Mouse (Mus musculus): ENCODE results near the gene Pidd1. TPM values are rescaled to one million over a fixed set of nuclear protein-coding genes. Genes with fewer than 3 reads are reported as not detected.
"Not testable (repeated sequence)": the region's sequence is repeated elsewhere in the genome, so short reads cannot be mapped to it uniquely, and the experiment has no call there.

Gene Pidd1
- polyA plus RNA-seq, 1 experiment from 2014 or later: 9.1 TPM

- WGBS: under 1% methylated on average over 44 of the region's 45 CpGs
- peak; percentile 78 for ATAC-seq (replicated peaks; ENCODE audit: insufficient number of reproducible peaks, low FRiP score, low TSS enrichment, low read depth)
- Histone ChIP-seq H3K36me3 (replicated peaks; ENCODE audit: control insufficient read depth, insufficient read depth, low read depth, low read length) (0 out of 2 replicates have a peak, but pooled peaks cover 3% of the 10 kb centered on the region), H3K27ac (replicated peaks; ENCODE audit: low read depth, low read length) (peak within 1 kb of the TSS; percentile 9; the same call in 1 of the 2 replicates), H3K9me3 (replicated peaks; ENCODE audit: control insufficient read depth, low read length) (no peaks in the 10 kb centered on the region), H3K4me1 (ENCODE audit: control insufficient read depth, insufficient read depth, low read length) (peaks cover 4% of the 10 kb centered on the region; the same call in 1 of the 2 replicates), H3K27me3 (ENCODE audit: control insufficient read depth, insufficient read depth, low read length) (no peaks in the 10 kb centered on the region), H3K9ac (replicated peaks; ENCODE audit: low read length) (peak within 1 kb of the TSS; percentile 47), H3K4me2 (ENCODE audit: low read depth, low read length) (peak within 1 kb of the TSS; percentile 92), H3K4me3 (ENCODE audit: low read depth, low read length) (peak within 1 kb of the TSS; percentile 43)
- DNase-seq (ENCODE audit: low spot score): peak; percentile 92
These were observed 11.2 kb upstream of the Pidd1 start, which contains the start of gene Pnpla2 for GRCm38 (mm10) chr7:141454967-141455551. Pnpla2 (plus strand) TSS chr7:141455198.

- DNase-seq (ENCODE audit: low spot score) (no peak), ATAC-seq (replicated peaks; ENCODE audit: insufficient number of reproducible peaks, low FRiP score, low TSS enrichment, low read depth) (no peak)
- Histone ChIP-seq H3K4me2 (ENCODE audit: low read depth, low read length) (no peak overlapping the region), H3K4me1 (ENCODE audit: control insufficient read depth, insufficient read depth, low read length) (peaks cover 4% of the 10 kb centered on the region; the same call in 1 of the 2 replicates), H3K9ac (replicated peaks; ENCODE audit: low read length) (no peak overlapping the region), H3K27ac (replicated peaks; ENCODE audit: low read depth, low read length) (no peak overlapping the region), H3K27me3 (ENCODE audit: control insufficient read depth, insufficient read depth, low read length) (no peaks in the 10 kb centered on the region), H3K9me3 (replicated peaks; ENCODE audit: control insufficient read depth, low read length) (no peaks in the 10 kb centered on the region), H3K4me3 (ENCODE audit: low read depth, low read length) (no peak overlapping the region), H3K36me3 (replicated peaks; ENCODE audit: control insufficient read depth, insufficient read depth, low read depth, low read length) (0 out of 2 replicates have a peak, but pooled peaks cover 3% of the 10 kb centered on the region)
- 82% methylated on average over 2 of the region's 2 CpGs for WGBS
These were observed 9.8 kb upstream of the Pidd1 start for GRCm38 (mm10) chr7:141453636-141454035.

DNA sequence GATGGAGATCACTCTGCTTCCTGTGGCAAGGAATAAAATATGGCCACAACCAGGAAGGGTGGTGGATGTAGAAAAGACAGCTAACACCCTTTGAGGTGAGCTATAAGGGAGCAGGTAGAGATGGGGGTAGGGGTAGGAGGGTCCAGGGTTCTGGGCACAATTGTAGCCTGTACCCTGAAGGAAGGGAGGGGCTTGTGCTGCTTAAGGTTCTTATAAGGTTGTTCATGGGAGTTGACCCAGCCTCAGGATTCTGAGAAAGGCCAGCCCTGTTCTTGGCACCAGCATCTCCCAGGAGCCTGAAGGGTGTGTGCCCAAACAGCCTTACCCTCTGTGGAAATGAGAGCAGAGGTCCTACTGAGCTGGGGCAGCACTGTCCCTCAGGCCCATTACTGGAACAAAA lies 8.1 kb upstream of the Pidd1 start:
- peaks cover 4% of the 10 kb centered on the region; the same call in 1 of the 2 replicates for H3K4me1 ChIP-seq (ENCODE audit: control insufficient read depth, insufficient read depth, low read length)
- H3K9me3 ChIP-seq (replicated peaks; ENCODE audit: control insufficient read depth, low read length): no peaks in the 10 kb centered on the region
- no peaks in the 10 kb centered on the region for H3K27me3 ChIP-seq (ENCODE audit: control insufficient read depth, insufficient read depth, low read length)
- 0 out of 2 replicates have a peak, but pooled peaks cover 3% of the 10 kb centered on the region for H3K36me3 ChIP-seq (replicated peaks; ENCODE audit: control insufficient read depth, insufficient read depth, low read depth, low read length)
- no peak overlapping the region for H3K4me2 ChIP-seq (ENCODE audit: low read depth, low read length)
- no peak overlapping the region for H3K9ac ChIP-seq (replicated peaks; ENCODE audit: low read length)
- ATAC-seq (replicated peaks; ENCODE audit: insufficient number of reproducible peaks, low FRiP score, low TSS enrichment, low read depth) (no peak), DNase-seq (ENCODE audit: low spot score) (no peak)
- H3K4me3 ChIP-seq (ENCODE audit: low read depth, low read length): no peak overlapping the region
- H3K27ac ChIP-seq (replicated peaks; ENCODE audit: low read depth, low read length): no peak overlapping the region

- peak within 1 kb of the TSS; percentile 89 for H3K9ac ChIP-seq (replicated peaks; ENCODE audit: low read length)
These were observed 3.5 kb upstream of the Pidd1 start, which contains the start of gene Rplp2 for GRCm38 (mm10) chr7:141447110-141447991. Rplp2 (plus strand) TSS chr7:141447370.

DNA sequence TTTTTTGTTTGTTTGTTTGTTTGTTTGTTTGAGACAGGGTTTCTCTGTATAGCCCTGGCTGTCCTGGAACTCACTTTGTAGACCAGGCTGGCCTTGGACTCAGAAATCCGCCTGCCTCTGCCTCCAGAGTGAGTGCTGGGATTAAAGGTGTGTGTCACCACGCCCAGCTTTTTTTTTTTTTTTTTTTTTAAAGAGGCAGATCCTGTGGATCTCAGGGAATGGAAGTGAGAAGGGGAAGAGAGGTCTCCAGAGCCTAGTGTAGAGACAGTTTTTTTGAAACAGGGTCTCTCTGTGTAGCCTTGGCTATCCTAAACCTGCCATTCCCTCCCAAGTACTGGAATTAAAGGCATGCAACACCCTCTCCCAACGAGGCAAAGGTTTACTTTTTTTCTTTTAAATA lies 2.5 kb upstream of the Pidd1 start:
- H3K27me3 ChIP-seq (ENCODE audit: control insufficient read depth, insufficient read depth, low read length); H3K9ac ChIP-seq (replicated peaks; ENCODE audit: low read length); H3K4me2 ChIP-seq (ENCODE audit: low read depth, low read length); H3K36me3 ChIP-seq (replicated peaks; ENCODE audit: control insufficient read depth, insufficient read depth, low read depth, low read length); H3K27ac ChIP-seq (replicated peaks; ENCODE audit: low read depth, low read length); H3K4me1 ChIP-seq (ENCODE audit: control insufficient read depth, insufficient read depth, low read length); DNase-seq (ENCODE audit: low spot score); ATAC-seq (replicated peaks; ENCODE audit: insufficient number of reproducible peaks, low FRiP score, low TSS enrichment, low read depth); H3K9me3 ChIP-seq (replicated peaks; ENCODE audit: control insufficient read depth, low read length); H3K4me3 ChIP-seq (ENCODE audit: low read depth, low read length): not testable (repeated sequence)
- 85% methylated on average over 3 of the region's 3 CpGs for WGBS

More at GRCm38 (mm10) chr7:141447110-141447991, 3.5 kb upstream of the Pidd1 start, which contains the start of gene Rplp2:
- H3K27ac ChIP-seq (replicated peaks; ENCODE audit: low read depth, low read length): peak within 1 kb of the TSS; percentile 48
- 0 out of 2 replicates have a peak, but pooled peaks cover 3% of the 10 kb centered on the region for H3K36me3 ChIP-seq (replicated peaks; ENCODE audit: control insufficient read depth, insufficient read depth, low read depth, low read length)
- peaks cover 7% of the 10 kb centered on the region; the same call in 1 of the 2 replicates for H3K4me1 ChIP-seq (ENCODE audit: control insufficient read depth, insufficient read depth, low read length)
- H3K4me2 ChIP-seq (ENCODE audit: low read depth, low read length): peak within 1 kb of the TSS; percentile 49
- under 1% methylated on average over 63 of the region's 63 CpGs for WGBS
- ATAC-seq (replicated peaks; ENCODE audit: insufficient number of reproducible peaks, low FRiP score, low TSS enrichment, low read depth) (peak; percentile 77), DNase-seq (ENCODE audit: low spot score) (peak; percentile 96)
- no peaks in the 10 kb centered on the region for H3K9me3 ChIP-seq (replicated peaks; ENCODE audit: control insufficient read depth, low read length)
- no peaks in the 10 kb centered on the region for H3K27me3 ChIP-seq (ENCODE audit: control insufficient read depth, insufficient read depth, low read length)
- peak within 1 kb of the TSS; percentile 85 for H3K4me3 ChIP-seq (ENCODE audit: low read depth, low read length)

DNA sequence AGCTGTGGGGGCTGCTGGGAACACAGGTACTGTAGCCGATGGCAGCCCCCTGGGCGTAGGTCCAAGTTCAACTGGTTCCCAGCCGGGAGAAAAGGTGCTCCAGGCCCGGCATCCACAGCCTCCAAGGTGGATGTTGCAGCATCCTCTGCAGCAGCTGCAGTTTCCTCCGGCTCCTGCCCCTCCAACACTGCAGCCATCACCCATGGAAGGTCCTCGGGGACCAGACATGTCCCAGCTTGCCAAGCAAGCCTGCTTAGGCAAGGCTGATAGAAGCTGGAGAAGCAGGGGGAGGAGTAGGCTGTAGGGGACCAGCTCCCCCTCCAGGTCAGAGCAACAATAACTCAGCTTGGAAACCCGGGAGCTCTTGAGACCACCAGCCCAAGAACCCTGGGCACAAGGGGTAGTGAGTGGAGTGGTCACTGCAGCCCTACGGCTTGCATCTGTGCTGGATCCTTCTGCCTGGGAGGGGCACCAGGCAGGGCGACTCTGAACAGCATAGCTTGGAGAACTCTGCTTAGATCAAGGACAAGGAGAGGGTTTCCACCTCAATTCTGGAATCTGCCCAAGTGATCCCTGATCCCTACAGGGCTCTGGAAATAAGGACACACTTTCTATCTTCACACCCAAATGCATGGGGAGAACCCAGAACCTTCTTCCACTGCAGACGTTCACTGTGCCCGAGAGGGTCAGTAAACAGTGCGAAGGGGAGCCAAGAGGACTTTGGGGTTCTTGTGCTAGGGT lies 574 bp downstream of the Pidd1 start:
- 26% methylated on average over 12 of the region's 12 CpGs for WGBS
- DNase-seq (ENCODE audit: low spot score) (peak; percentile 71), ATAC-seq (replicated peaks; ENCODE audit: insufficient number of reproducible peaks, low FRiP score, low TSS enrichment, low read depth) (no peak)
- Histone ChIP-seq H3K4me1 (ENCODE audit: control insufficient read depth, insufficient read depth, low read length) (peaks cover 7% of the 10 kb centered on the region; the same call in 1 of the 2 replicates), H3K4me2 (ENCODE audit: low read depth, low read length) (peak overlapping the region; percentile 84), H3K36me3 (replicated peaks; ENCODE audit: control insufficient read depth, insufficient read depth, low read depth, low read length) (no peaks in the 10 kb centered on the region; the same call in none of the 2 replicates), H3K9me3 (replicated peaks; ENCODE audit: control insufficient read depth, low read length) (no peaks in the 10 kb centered on the region), H3K27me3 (ENCODE audit: control insufficient read depth, insufficient read depth, low read length) (no peaks in the 10 kb centered on the region), H3K4me3 (ENCODE audit: low read depth, low read length) (peak overlapping the region; percentile 49), H3K27ac (replicated peaks; ENCODE audit: low read depth, low read length) (0 out of 2 replicates have a peak overlapping the region, but pooled peaks have one; percentile 32), H3K9ac (replicated peaks; ENCODE audit: low read length) (peak overlapping the region; percentile 72)

- Histone ChIP-seq H3K27me3 (ENCODE audit: control insufficient read depth, insufficient read depth, low read length) (no peaks in the 10 kb centered on the region), H3K4me1 (ENCODE audit: control insufficient read depth, insufficient read depth, low read length) (peaks cover 7% of the 10 kb centered on the region; the same call in 1 of the 2 replicates), H3K9me3 (replicated peaks; ENCODE audit: control insufficient read depth, low read length) (no peaks in the 10 kb centered on the region), H3K9ac (replicated peaks; ENCODE audit: low read length) (peak overlapping the region; percentile 72), H3K27ac (replicated peaks; ENCODE audit: low read depth, low read length) (no peak overlapping the region), H3K4me2 (ENCODE audit: low read depth, low read length) (peak overlapping the region; percentile 84; the same call in 1 of the 2 replicates), H3K36me3 (replicated peaks; ENCODE audit: control insufficient read depth, insufficient read depth, low read depth, low read length) (no peaks in the 10 kb centered on the region; the same call in none of the 2 replicates), H3K4me3 (ENCODE audit: low read depth, low read length) (no peak overlapping the region)
- ATAC-seq (replicated peaks; ENCODE audit: insufficient number of reproducible peaks, low FRiP score, low TSS enrichment, low read depth) (no peak), DNase-seq (ENCODE audit: low spot score) (no peak)
- 90% methylated on average over 13 of the region's 13 CpGs for WGBS
These were observed 1.6 kb downstream of the Pidd1 start for GRCm38 (mm10) chr7:141442199-141442598.

Measured in embryonic facial prominence, embryonic 11.5 days (tissue).